Mouse (Mus musculus) 3T3-L1 (cell line): ENCODE results near the gene Lrrc8d.
"Not testable (repeated sequence)": the region's sequence is repeated elsewhere in the genome, so short reads cannot be mapped to it uniquely, and the experiment has no call there.

ENCODE experiments used
- DNase-seq: peaks from one replicate; pipeline ENCODE4 v3.0.0-alpha.2; 2015; ENCODE audit warnings: low read depth, low spot score

The Lrrc8d gene

GRCm38 (mm10) chr5:105858754-105859694 is 159.3 kb downstream of the Lrrc8d start:
- peak; percentile 85 for DNase-seq

DNA sequence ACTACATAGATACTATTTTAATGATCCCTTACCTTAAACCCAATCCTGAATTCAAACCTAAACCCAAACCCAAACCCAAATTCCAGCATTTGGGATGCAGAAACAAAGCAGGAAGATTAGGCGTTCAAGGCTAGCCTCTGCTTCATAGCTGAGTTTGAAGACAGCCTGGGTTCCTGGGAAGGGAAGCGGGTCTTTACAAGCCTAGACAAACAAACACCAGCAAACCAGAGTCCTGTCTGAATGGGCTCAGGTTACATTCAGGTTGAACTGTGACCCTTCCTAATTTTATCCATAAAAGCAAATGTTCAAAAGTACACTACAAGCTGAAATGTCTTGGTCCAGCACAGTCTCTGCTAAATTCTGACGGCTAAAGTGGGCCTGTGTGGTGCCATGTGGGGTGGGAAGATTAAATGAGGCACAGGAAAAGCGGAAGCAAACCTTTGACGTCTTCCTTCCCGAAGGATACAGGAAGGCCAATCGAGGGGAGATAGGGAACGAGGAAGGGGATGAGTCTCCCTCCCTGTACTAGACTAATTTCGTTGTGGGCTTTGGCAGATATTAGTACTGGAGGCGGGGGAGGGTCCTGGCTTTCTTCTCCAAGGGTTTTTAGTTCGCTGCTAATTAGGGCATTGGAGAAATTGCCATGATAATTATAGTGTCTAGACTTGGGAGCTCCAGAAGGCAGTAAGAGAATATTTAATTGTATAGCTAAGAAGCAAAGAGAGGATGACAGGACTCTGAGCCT is 160.1 kb downstream of the Lrrc8d start:
- no peak for DNase-seq

DNA sequence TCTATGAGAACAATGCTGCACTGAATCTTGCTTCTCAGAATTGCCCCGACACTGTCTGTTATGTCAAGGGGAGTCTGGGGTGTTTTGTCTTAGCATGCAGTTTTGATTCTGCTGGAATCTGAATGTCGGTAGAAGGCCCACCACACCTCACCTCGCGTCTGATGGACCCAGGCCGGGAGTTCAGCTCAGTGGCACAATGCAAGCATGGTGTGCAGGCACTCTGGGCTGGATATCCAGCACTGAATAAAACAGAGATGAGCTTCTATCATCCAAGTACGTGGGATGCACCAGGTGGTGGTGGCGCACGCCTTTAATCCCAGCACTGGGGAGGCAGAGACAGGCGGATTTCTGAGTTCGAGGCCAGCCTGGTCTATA is 160.7 kb downstream of the Lrrc8d start:
- no peak for DNase-seq

- DNase-seq = no peak
These were observed 161.8 kb downstream of the Lrrc8d start for GRCm38 (mm10) chr5:105861616-105862015.

DNA sequence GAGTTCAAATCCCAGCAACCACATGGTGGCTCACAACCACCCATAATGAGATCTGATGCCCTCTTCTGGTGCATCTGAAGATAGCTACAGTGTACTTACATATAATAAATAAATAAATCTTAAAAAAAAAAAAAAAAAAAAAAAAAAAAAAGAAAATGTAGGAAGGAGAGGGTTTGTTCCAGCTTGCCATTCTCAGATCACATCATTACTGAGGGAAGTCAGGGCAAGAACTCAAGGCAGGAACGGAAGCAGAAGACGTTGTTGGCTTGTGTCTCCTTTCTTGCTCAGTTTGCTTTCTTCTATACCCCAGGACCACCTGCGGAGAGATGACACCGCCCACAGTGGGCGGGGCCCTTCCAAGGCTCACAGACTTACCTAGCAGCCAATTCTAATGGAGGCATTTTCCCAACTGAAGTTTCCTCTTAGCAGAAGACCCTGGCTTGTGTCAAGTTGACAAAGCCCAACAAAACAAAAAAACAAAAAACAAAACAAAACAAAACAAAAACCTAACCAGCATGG is 165.4 kb downstream of the Lrrc8d start:
- DNase-seq = not testable (repeated sequence)

DNA sequence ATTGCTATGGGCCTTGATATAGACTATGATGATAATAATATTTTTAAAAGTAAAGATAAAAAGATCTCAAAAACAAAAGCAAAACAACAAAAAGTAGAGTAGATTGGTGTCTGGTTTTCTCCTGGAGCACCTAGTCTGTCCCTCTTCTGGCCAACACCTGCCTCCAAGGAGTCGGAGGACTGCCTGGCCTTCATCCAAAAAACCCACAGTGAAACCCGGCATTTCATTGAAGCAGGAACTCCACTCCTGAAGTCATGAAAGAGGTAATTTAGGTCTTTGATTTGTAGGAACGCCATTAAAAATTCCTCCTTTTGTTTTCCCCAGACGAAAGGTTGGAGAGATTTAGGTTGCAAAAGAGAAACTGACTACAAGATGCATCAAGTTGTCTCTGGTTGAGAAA is 167.7 kb downstream of the Lrrc8d start:
- no peak for DNase-seq

DNA sequence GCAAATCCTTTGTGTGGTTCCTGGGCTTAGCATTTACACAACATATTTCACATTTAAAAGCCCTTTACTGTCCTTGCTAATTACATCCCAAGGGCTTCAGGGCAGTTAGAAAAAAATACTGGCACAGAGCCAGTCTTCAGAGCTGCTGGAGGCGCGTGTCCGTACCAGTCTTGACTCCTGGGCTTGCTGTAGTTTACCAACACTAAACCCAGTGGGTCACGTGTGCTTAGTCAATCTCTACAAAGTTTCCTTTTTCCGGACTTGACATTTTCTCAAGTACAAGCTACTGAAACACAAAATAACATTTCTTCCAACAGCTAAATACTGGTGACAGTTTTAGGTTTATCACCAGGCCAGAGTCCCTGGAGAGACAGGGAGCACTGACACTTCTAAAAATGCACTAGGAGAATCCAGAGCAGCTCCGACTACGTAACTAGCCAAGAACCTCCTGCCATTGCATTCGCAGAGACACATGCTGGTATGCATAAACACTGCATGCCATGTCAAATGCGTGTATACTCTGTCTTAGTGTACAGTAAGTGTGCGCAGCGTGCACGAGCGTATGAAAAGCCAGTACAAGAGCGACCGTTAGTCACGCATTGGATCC is 168.2 kb downstream of the Lrrc8d start:
- peak; percentile 47 for DNase-seq

DNA sequence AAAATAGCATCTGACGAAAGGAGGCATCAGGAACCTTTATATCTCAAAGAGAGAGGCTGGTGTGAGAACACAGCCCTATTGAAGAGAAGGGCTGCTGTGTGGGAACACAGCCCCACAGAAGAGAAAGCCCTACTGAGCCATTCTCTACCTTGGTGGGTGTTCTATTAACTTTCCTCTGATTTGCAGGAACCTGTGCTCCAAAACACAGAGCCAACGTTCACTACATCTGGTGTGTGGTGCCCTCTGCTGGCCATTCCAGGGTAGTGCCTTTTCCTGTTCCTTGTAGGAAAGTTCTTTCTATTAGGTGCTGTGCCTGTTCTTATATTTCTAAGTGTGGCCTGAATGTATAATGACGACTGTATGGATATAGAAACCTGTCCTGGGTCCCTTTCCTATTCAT is 168.8 kb downstream of the Lrrc8d start:
- peak; percentile 91 for DNase-seq

DNA sequence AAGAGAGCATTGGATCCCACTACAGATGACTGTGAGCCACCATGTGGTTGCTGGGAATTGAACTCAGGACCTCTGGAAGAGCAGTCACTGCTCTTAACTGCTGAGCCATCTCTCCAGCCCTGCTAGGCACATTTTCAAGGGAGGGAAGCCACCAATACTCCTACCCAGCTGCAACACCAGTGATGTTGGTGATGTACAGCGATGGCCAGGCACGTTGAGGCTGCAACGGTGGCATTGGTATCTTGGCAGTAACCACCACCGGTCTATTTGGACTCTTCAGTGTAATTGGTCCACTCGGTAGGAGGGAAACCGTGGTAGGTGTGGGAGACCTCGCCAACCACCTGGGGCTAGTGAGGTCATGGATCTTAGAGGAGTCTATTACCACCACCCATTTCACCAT is 170.0 kb downstream of the Lrrc8d start:
- DNase-seq = no peak

- no peak for DNase-seq
These were observed 171.4 kb downstream of the Lrrc8d start for GRCm38 (mm10) chr5:105871140-105871539.

DNA sequence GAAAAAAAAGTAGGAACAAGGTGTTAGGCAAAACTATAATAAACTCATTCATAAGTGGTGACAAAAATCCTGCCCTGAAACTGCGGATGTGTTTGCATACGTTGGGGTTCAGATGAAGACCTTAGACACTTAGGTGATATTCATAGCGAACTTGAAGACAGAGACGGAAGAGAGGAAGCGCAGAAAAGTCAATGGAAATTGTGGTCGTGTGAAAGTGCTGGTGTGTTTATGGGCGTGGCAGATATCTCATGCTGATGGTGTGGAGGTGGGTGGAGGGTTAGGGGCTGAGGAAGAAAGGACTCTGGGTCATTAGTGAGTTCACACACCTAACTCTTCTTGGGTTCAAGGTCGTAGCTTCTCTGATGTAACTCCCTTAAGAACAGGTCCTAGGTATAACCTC is 172.4 kb downstream of the Lrrc8d start:
- no peak for DNase-seq

DNA sequence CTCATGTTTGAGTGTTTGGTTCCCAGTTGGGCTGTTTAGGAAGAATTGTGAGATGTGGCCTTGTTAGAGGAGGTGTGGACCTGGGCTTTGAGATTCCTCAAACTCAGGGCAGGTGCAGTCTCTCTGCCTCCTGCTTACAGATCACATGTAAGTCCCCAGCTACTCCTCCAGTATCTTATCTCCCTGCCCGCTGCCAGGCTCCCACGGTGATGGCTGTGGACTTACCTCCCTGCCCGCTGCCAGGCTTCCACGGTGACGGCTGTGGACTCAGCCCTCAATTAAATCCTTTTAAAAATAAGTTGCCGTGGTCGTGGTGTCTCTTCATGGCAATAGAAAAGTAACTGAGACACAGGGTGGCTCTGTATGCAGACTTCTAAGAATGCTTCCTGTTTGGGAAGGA is 173.1 kb downstream of the Lrrc8d start:
- DNase-seq = no peak

DNA sequence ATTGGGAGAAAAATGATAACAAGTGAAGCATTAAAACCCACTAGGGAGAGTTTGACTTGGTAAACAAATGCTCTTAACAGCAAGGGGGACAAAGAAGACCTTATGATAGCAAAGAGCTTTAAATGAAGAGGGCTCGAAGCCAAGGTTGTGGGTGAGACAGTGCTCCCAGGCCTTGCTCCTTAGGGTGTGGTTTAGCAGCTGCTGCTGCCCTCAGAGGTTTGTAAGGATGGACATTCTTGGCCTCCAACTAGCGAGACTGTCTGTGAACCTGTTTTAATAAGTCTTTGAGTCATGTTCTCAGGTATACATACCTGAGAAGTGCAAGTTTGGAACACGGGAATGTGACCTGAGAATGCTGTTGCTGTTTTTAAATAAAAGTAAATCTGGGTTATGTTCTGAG is 174.0 kb downstream of the Lrrc8d start:
- DNase-seq = peak; percentile 27

DNA sequence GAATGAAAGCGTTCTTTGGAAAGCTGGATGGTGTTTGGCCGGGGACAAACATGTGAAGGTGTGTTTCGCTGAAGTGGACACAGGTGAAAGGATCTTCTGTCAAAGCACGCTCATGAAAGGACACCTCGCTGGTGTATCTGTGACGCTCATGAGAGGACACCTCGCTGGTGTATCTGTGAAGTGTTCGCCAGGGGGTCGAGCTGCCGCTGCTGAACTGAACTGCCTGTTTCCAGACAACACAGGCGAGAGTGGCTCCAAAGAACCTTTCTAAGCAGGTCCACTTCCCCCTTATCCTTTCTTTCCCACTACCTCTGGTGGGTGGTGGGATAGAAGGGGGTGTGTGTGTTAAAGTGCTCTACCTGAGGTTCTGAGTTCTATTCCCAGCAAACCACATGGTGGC is 174.7 kb downstream of the Lrrc8d start:
- DNase-seq = no peak

DNA sequence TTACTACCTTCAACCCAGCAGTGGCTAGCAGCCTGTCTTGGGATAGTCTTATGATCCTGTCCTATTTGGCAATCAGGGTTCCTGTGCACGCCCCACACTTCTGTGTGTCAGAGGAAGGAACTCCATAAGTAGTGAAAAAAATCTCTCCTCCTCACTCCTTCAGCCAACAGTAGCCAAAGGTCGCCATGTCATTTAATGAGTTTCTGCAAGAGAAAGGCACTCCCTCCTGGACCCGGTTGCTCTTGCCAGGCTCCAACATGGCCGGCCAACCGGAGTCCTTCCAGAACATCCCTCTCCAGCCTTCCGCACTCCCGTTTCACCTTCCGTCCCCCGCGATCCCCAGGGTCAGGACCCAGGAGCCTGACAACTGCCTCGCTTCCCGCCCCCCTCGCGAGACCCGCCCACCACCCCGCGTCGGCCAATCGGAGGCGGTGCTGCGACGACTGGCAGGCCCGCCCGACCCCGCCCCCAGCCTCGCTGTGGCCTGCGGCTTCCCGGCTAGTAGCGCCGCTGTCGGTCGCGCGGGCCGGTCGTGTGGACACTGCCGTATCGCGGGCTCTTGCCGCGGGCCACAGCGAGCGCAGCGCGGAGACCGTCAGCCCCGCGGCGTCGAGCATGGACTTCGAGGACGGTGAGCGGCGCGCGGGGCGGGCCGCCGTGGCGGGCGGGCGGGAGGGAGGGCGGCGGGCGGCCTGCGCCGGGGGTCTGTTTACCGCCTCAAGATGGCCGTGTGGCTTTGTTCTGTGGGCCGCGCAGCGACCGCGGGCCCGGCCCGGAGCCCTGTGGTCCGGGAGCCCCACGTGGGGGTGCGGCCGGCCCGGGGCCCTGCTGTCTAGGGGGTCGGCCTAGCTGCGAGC is 176.5 kb downstream of the Lrrc8d start, which contains the start of gene Zfp326:
Gene Zfp326 (plus strand): TSS at position 498 of the 857 bp plus-strand sequence.
- peak; percentile 91 for DNase-seq

- DNase-seq = peak; percentile 34
These were observed 177.4 kb downstream of the Lrrc8d start for GRCm38 (mm10) chr5:105876925-105877774.
